Mouse (Mus musculus): Measurements from ENCODE around the gene Cfap206. TPM values are rescaled to one million over a fixed set of nuclear protein-coding genes. Genes with fewer than 3 reads are reported as not detected.
"Not testable (repeated sequence)": the region's sequence is repeated elsewhere in the genome, so short reads cannot be mapped to it uniquely, and the experiment has no call there.

The Cfap206 gene
- total RNA-seq (2021), result 1 to 10 TPM; 2.2 to 2.3 TPM
- long read RNA-seq, experiment 1, partial matches to known transcripts, result 0 of 2 reads
- long read RNA-seq, experiment 1, other reads (novel, unspliced or antisense), result 0 of 2 reads
- long read RNA-seq, experiment 2, partial matches to known transcripts, result 1 of 3 reads
- long read RNA-seq, experiment 2, other reads (novel, unspliced or antisense), result 0 of 3 reads

- peak; percentile 8 to 52 for DNase-seq (ENCODE audit: low spot score in 2 of 2)
- intact Hi-C loops (cut with DNase I), result no loop called here
Measured at GRCm38 (mm10) chr4:34729851-34730341, at the start of gene Cfap206. TSS of gene Cfap206 (minus strand) at chr4:34730206.

GRCm38 (mm10) chr4:34777677-34778527, 47.9 kb upstream of the Cfap206 start, which contains the start of gene Smim8:
TSS of gene Smim8 (minus strand) at chr4:34778423.
- intact Hi-C loops (cut with DNase I), result loop anchor here (1.0 kb wide), 1 partner anchor 91 kb away; the partner anchor contains the start of gene Slc35a1
- peak; percentile 88 to 92 for DNase-seq (ENCODE audit: low spot score in 2 of 2)

- intact Hi-C loops (cut with DNase I), result no loop called here
- no peak for DNase-seq (ENCODE audit: low spot score in 2 of 2)
Measured at GRCm38 (mm10) chr4:34771652-34772371, 41.8 kb upstream of the Cfap206 start.

- intact Hi-C loops (cut with DNase I), result no loop called here
- DNase-seq (ENCODE audit: low spot score in 2 of 2), result no peak
Measured at GRCm38 (mm10) chr4:34756163-34756562, 26.2 kb upstream of the Cfap206 start, which contains the start of gene Gm136. TSS of gene Gm136 (minus strand) at chr4:34756263.

- intact Hi-C loops (cut with DNase I), result no loop called here
- no peak for DNase-seq (ENCODE audit: low spot score in 2 of 2)
Measured at GRCm38 (mm10) chr4:34749236-34749635, 19.2 kb upstream of the Cfap206 start.

- DNase-seq (ENCODE audit: low spot score in 2 of 2), result no peak
- intact Hi-C loops (cut with DNase I), result no loop called here
Measured at GRCm38 (mm10) chr4:34734461-34734860, 4.5 kb upstream of the Cfap206 start.

GRCm38 (mm10) chr4:34733415-34733814, 3.4 kb upstream of the Cfap206 start:
- DNase-seq (ENCODE audit: low spot score in 2 of 2); intact Hi-C loops (cut with DNase I): not testable (repeated sequence)

GRCm38 (mm10) chr4:34725710-34726109, 4.3 kb downstream of the Cfap206 start:
- intact Hi-C loops (cut with DNase I); DNase-seq (ENCODE audit: low spot score in 2 of 2): not testable (repeated sequence)

GRCm38 (mm10) chr4:34724306-34724705, 5.7 kb downstream of the Cfap206 start:
- no peak for DNase-seq (ENCODE audit: low spot score in 2 of 2)
- intact Hi-C loops (cut with DNase I), result no loop called here

- intact Hi-C loops (cut with DNase I), result no loop called here
- DNase-seq (ENCODE audit: low spot score in 2 of 2), result no peak
Measured at GRCm38 (mm10) chr4:34723186-34723585, 6.8 kb downstream of the Cfap206 start.

- intact Hi-C loops (cut with DNase I), result no loop called here
- DNase-seq (ENCODE audit: low spot score in 2 of 2), result no peak
Measured at GRCm38 (mm10) chr4:34720127-34720895, 9.7 kb downstream of the Cfap206 start.

GRCm38 (mm10) chr4:34719421-34719820, 10.6 kb downstream of the Cfap206 start:
- intact Hi-C loops (cut with DNase I), result no loop called here
- DNase-seq (ENCODE audit: low spot score in 2 of 2), result no peak

- intact Hi-C loops (cut with DNase I), result no loop called here
- DNase-seq (ENCODE audit: low spot score in 2 of 2), result no peak
Measured at GRCm38 (mm10) chr4:34715062-34715461, 14.9 kb downstream of the Cfap206 start.

- peak in 1 of 2 experiments; percentile 7 for DNase-seq (ENCODE audit: low spot score in 2 of 2)
- intact Hi-C loops (cut with DNase I), result no loop called here
Measured at GRCm38 (mm10) chr4:34708127-34708526, 21.9 kb downstream of the Cfap206 start.

- no peak for DNase-seq (ENCODE audit: low spot score in 2 of 2)
- intact Hi-C loops (cut with DNase I), result no loop called here
Measured at GRCm38 (mm10) chr4:34707248-34707647, 22.8 kb downstream of the Cfap206 start.

GRCm38 (mm10) chr4:34703029-34703428, 27.0 kb downstream of the Cfap206 start:
- intact Hi-C loops (cut with DNase I), result no loop called here

GRCm38 (mm10) chr4:34702231-34702630, 27.8 kb downstream of the Cfap206 start:
- DNase-seq (ENCODE audit: low spot score in 2 of 2), result no peak
- intact Hi-C loops (cut with DNase I), result no loop called here

More at GRCm38 (mm10) chr4:34703029-34703428, 27.0 kb downstream of the Cfap206 start:
- DNase-seq (ENCODE audit: low spot score in 2 of 2), result no peak

GRCm38 (mm10) chr4:34701528-34701927, 28.5 kb downstream of the Cfap206 start:
- DNase-seq (ENCODE audit: low spot score in 2 of 2), result peak in 1 of 2 experiments; percentile 15
- intact Hi-C loops (cut with DNase I), result no loop called here

- intact Hi-C loops (cut with DNase I), result no loop called here
Measured at GRCm38 (mm10) chr4:34688021-34688420, 42.0 kb downstream of the Cfap206 start.

More at GRCm38 (mm10) chr4:34688021-34688420, 42.0 kb downstream of the Cfap206 start:
- DNase-seq (ENCODE audit: low spot score in 2 of 2), result no peak

Measured in left cerebral cortex, postnatal 14 days (tissue).